Mouse (Mus musculus) kidney, postnatal 25 days (tissue): ENCODE data around the gene Emb.
"Not testable (repeated sequence)": the region's sequence is repeated elsewhere in the genome, so short reads cannot be mapped to it uniquely, and the experiment has no call there.

Experiments
- DNase-seq, 2 experiments: peaks; one replicate each; pipeline ENCODE4 v3.0.0; 2021; ENCODE audit warnings: mixed read lengths in 2 of 2

Gene Emb

DNA sequence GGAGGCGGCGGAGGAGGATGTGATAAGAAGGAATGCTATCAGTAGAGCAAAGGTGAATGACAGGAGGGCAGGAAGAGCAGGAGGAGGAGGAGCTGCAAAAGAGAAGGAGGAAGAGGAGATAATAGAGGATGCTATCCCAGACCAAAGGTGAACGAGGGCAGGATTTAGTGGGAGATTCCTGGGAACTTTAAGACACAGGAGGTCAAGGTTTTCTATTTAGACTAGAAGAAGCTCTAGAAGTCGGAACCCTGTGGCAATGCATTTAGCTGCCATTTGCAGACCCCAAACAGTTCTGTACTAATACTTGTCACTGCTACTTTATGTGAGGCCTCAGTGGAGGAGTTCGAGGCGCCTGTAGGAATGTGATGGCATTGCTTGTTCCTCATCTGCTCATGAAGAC lies at the start of gene Emb:
Gene Emb, plus strand, starts transcription at position 301 of the 400 bp plus-strand sequence.
- no peak for DNase-seq

DNA sequence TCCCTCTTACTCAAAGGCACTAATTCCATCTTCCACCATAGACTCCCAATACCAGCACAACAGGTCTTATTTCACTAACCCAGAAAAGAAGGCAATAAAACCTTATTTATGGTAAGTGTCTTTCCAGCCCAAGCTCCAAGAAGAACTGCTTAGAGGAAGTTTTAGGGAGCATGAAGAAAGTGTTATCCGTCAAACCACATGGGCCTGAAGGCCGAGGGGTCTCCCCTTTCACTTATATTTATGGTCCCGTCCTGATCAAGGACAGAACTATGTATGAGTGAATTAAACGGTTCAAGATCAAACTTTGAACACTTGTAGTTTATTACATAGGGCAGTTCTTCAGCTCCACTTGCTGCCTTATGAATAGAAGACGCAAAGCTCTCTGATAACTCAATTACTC lies 44.4 kb upstream of the Emb start:
- DNase-seq: no peak

DNA sequence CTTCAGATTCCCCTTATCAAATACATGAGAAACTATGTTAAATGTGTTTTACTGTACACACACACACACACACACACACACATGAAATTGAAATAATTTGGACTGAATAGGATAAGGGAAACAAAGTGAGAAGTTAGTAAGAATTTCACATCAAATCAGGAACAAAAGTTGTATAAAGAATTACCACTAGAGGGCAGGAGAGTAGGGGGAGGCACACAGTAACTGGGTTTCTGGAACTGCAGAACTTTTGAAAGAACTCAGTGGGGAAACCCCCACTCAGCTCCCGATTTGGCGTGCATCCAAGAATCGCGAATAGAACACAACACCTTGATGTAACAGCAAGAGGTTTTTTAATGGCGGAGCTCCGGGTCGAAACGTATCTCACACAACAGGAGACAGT lies 43.3 kb upstream of the Emb start:
- DNase-seq: no peak

DNA sequence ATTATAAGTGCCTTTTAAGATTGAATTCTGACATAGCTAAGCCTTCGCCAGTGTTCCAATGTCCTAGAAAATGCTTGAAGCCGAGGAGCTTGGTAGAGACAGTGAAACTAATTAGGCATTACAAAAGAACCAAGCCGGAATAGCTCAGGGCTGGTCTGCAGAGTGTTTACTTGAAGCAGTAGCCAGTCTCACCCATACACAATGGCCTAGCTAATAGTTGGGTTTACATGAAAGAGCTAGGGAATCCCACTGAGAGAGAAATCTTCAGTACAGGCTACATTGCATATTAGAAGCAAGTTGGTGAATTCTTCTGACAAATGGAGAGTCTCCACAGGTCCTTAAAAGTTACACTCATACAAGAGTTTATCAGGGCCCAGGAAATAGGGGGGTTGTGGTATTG lies 27.4 kb upstream of the Emb start:
- DNase-seq: not testable (repeated sequence)

DNA sequence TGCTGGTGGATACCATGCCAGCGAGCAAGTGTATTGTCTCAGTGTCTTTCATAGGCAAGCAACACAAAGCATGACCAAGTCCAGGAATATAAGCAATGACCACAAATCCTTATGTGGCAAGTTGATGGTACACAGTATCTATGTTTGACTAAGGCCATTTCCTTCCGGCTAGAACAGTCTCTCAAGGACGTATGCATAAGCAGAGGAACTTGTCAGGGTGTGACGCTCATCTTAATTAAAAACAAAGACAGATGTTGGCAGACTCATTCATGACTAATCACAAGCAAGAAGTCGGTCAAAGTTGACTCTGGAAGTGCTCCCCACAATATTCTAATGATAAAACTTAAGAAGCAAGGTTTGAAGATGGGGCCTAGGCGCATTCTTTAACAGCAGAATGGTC lies 25.0 kb upstream of the Emb start:
- DNase-seq: no peak

DNA sequence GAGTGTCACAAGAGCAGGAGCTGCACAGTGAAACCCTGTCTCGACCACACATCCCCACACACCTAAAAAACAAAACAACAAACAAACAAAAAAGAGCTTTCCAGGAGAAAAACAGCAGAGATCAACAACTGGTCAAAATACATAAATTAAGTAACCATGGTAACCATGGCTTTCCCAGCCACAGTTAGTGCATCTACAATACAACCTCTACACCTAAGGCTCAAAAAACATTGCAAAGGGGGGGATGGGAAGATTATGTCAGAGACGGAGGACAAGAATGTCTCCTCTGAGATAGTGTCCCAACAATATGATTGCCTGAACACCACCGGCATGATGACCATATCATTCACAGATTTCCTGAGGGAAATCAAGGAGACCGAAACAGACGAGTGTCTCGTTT lies 23.0 kb upstream of the Emb start:
- DNase-seq: no peak

DNA sequence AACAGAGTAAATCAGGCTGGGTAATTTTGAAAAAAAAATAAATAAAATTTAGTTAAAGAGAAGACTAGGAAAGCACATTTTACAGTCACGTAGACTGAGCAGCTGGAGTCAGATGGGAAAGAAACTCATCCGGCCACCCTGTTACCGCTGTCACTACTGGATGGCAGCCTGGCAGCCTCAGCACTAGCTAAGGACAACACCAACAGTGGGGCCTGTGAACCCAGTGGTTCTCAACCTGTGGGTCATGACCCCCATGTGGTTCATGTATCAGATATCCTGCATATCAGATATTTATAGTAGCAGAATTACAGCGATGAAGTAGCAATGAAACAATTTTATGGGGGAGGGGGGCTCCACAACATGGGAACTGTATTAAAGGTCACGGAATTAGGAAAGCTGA lies 16.2 kb upstream of the Emb start:
- DNase-seq: no peak

DNA sequence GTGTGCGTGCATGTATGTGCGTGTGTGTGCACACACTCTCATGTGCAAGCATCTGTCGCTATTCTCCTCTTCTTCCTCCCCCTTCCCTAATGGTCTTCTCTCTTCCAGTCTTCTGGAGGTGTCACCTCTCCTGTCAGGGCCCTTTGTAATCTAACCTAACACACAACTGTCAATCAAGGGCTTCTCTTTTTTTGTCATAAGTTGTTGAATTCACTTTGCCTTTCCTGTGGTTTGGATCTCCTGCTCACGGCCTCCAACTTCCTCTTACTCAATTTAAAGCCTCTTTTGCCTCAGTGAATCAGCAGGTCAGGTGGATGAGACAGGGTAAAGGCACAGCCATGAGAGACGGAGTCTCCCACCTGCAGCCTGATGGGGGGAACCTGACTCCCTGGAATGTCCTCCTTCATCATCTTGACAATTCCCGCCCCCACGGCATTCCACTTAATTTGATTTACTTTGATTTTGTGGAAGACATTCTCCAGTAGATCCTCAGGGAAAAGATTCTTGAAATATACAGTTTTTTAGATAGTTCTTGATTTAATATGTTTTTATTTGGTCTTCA lies 14.8 kb upstream of the Emb start:
- no peak for DNase-seq

DNA sequence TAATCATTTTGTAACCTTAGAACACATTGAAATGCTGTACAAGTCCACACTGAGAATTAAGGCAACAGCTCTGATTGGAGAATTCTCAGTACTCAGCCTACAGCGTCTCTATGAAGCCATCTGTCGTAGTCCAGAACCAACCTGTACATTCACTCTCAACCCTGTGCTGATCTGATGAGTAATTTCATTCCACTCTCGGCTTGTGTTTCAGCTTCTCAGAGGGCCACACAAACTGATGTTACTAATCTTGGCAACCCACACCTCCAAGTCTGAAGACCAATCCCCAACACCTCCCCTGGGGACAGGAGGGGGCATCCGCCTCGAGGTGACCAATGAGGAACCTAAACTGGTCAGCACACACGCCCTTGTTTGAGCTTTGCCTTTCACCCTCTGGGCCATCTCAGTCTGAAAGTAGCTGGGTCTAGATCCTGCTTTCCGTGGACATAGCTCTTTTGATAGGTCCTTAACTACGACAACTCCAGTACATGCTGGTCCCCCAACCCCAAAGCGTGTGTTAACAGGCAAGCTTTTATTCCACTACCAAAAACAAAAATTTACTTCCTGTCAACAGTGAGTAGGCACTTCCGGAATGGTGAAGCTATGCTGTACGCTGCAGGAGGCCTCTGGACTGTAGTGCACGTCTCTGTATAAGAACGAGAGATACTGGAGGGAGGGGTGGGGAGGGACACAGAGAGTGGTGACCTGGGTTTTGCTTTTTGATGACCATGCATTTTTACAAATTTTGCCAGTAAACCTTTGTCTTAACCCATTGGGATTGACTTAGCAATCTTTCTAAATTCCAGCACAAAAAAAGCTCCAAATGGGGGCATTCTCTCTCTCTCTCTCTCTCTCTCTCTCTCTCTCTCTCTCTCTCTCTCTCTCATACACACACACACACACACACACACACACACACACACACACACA lies 12.5 kb upstream of the Emb start:
- no peak for DNase-seq

DNA sequence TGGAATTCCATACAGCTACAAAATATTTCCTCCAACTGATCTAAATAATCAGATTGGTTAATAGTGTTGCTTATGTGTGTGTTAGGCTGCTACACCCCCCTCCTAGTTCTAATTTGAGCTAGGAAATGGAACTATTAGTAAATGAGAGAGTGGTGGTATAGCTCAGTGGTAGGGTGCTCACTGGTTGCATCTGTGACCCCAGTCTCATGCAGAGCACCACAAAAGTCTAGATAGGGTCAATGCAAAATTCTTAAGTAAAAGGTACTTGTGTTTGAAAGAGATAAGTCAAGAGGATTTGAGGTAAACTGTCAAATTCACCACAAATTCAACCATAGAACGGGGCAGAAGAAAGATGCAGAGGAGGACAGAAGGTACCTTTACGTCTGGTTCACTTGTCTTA lies 10.7 kb upstream of the Emb start:
- no peak for DNase-seq

DNA sequence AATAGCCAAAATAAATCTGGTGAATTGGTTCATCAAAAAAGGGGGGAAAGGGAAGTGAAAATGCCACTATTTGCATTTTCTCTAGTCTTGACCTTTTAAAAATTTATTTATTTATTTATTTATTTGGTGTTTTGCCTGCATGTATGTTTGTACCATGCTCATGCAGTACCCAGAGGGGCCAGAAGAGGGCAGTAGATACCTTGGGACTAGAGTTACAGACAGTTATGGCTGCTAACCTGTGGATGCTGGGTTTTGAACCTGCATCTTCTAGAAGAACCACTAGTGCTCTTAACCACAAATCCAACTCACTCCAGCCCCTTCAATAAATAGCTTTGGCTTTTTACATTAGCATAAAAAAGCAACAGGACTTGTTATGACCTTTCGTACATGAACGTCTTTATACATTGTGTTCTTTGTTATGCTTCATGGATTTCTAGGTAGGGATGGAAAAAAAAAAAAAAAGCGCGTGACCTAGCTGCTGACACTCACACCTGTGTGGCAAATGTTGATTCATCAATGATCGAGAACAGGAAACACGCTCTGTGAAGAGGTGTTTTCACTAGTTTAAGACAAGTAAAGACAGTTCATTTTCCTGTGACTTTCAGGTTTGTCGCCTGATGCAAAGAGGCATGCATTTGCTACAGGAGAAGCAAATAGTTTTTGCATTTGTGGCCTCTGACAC lies 9.8 kb upstream of the Emb start:
- peak; percentile 80 to 88 for DNase-seq

DNA sequence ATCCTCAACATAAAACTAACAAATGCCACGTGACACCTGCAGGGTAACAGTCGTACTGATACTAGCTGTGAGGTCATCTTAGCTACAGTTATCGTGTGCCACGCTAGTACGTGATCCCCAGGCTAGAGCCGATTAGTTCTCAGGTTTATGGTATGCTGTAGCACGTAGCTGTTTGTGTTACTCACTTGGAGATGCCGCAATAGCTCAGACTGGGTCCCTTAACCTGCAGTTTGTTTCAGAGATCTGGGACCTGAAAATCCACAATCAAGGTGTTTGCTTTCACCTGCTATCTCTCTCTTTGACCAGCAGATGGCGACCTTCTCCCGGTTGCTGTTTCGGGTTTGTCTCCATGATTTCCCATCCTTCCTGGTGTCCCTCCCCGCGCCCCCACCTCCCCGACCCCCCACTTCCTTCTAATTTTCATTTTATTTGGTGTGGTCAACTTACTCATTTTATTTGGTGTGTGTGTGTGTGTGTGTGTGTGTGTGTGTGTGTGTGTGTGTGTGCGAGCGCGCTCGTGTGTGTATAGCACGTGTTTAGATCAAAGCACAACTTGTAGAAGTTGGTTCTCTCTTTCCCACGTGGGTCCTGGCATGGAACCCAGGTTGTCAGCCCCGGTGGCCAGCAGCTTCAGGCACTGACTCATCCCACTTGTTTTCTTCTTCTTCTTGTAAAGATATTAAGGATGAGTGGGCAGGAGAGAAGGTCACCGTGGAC lies 5.4 kb upstream of the Emb start:
- DNase-seq: no peak

DNA sequence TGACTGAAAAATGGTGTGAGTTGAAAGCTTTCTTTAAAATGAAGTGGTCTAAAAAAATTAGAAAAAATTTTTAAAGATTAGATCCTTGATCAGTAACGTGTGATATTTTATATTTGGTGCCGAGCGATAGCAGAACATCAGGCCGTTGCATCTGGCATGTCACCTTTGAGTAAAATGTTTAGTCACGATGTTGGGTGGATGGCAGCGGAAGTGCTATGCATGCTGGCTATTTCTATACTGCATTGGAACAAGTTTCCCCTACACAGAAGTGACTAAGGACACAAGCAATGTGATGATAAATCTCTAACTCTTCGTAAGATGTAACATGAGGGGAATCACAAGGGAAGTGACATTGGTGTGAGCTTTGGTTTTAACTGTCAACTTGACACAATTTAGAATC lies 3.7 kb upstream of the Emb start:
- no peak for DNase-seq

DNA sequence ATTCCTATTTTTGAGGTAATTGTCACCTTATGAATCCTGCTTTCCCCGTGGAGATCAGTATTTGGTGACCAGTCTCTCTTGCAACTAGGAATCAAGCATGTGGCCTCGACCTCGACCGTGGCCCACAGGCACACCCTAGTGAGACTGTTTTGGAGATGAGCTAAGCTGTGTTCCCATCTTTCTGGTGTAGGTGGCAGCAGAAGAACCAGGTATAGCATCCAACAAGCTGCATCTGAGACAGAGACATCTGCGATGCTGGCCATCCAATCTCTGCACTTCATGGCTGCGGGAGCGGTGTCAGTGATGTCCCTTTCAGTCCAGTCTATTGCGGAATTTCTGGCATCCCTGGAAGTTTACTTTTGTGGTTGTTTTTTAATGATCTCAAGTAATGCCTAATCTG lies 2.3 kb upstream of the Emb start:
- DNase-seq: no peak

DNA sequence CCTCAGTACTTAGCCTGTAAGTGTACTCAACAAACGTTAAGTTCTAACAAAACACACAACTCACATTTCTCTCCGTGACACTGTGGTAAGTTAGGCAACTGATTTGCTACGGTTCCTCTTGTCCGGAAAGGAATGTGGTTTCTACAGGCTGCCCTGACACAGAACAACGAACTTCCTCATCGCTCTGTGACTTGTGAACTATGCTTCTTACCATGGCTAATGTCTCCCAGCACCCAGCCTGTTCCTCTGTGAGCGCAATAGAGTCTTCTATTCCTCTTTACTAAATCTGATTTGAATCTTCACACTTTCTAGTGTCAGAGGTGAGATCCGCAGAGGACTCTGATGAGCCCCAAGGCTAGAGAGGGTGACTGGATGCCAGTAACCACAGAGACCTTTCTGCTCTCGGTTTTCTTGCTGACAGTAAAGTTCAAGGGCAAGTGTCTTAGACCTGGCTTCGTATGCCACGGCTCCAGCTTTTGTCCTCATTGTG lies 3.1 kb downstream of the Emb start:
- no peak for DNase-seq

DNA sequence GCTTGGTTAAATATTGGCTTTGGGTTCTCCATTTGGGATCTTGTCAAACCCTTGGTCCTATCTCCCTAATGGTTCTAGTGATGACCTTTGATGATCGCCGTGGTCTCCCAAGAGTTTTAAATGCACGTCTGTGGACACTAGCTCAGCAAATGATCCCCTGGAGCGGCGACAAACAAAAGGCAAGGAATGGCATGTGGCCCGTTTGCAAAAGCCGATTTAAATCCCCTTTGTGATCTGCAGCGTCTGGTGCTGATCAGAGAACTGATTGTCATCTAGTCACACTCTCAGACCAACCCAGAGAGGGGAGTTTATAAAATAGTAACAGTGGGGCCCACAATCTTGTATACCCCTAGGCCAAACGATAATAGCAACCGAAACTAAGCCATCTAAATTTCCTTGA lies 7.1 kb downstream of the Emb start:
- no peak for DNase-seq

DNA sequence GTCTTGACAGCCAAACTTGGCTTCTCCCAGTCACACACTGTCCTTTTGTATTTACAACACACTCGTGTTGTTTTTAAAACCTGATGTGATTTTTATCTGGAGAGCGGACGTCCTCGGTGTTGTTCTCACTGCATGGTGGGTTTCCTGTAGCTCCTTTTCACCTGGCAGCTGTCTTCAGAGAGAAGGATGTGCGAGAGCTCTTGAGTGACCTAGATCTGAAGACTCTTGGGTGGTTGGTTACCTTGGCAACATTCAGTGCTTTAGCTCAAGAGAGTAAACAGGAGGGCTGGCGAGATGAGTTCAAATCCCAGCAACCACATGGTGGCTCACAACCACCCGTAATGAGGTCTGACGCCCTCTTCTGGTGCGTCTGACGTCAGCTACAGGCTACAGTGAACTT lies 7.8 kb downstream of the Emb start:
- no peak for DNase-seq

DNA sequence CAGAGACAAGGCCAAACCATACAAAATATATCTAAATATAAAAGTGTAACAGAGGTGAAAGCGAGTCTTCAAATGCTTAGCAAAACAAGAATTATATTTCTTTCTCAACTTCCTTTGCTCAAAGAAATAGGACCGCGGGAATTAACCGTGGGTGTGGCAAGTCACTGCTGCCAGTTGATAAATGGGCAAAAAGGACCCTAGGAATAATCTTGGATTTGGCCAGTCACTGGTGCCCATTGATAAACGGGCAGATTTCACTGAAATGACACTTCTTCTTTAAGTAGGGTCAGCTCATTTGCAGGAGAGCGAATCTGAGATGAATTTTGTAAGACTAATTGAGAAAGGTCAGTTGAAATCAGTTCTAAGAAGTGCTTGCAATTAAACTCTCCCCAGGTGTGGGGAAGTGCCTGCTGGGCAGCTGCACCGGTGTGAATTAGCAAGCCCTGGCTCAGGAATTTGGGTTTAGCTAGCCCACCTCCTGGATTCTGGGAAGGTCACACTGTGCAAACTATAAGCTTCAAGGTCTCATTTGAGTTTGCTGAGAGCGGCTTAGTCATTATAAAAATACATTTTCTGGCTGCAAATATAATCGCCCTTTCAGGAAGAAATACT lies 8.5 kb downstream of the Emb start:
- no peak for DNase-seq

DNA sequence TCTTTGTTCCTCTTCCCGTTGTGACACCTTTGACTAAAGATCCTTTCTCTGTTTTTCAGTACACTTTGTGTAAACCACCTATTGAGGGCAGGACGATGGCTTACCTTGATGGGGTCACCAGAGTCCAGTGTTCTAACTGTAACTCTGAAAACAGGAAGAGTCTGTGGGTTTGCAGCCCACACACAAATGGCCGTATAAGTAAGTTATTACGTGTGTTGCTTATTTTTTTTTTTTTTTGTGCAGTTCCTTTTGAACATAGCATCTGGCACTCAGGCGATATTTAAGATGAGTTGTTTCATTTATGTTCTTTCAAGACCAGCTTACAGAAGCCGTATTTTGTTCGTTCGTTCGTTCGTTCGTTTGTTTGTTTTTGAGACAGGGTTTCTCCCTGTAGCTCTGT lies 9.3 kb downstream of the Emb start:
- DNase-seq: no peak

DNA sequence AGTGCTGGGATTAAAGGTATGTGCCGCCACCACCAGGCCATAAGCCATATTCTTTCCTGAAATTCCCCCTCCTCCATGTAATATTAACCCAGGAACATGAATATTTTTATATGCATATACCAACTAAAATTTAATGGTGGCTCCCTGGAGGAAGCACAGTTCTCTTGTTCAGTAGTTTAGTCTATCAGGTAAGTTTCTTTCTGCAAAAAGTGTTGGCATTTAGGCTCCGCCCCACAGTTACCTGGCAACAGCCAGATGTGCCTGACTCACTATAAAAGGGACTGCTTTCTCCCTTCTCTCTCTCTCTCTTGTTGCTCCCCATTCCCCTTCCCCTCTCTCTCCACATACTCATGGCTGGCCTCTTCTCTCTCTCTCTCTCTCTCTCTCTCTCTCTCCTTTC lies 9.8 kb downstream of the Emb start:
- DNase-seq: no peak

DNA sequence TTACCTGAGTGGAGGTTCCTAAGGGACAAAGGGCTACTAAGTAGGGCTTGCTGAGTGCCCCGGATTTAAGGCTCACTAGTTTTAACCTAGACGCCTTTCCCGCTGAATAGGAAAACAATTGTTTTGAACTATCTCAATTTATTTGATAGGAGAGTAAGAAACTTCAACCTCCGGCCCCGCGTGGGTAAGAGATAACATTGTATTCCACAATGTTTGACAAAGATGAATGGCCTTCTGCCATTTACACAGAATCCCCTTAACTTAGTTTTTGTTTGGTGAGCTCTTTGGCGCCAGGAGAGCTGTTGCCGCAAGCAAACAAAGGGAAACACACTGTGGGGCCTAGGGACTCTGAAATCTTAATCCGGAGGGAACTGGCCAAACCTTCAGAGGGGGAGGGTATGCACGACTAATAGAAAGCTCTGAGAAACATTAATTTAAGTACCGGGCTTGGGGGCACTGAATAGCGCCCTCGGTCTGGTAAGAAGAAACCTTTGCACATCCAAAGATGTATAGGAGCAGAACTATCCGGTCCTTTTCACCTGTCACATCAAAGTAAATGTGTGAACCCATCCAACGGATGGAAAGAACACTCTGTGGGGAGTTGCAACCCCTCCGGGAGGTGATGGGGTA lies 11.7 kb downstream of the Emb start:
- no peak for DNase-seq
